Mouse (Mus musculus): Measurements from ENCODE around the gene P3h4. TPM values are rescaled to one million over a fixed set of nuclear protein-coding genes. Genes with fewer than 3 reads are reported as not detected.

P3h4 gene
- polyA plus RNA-seq, 1 experiment from 2014 or later: 68.8 TPM

DNA sequence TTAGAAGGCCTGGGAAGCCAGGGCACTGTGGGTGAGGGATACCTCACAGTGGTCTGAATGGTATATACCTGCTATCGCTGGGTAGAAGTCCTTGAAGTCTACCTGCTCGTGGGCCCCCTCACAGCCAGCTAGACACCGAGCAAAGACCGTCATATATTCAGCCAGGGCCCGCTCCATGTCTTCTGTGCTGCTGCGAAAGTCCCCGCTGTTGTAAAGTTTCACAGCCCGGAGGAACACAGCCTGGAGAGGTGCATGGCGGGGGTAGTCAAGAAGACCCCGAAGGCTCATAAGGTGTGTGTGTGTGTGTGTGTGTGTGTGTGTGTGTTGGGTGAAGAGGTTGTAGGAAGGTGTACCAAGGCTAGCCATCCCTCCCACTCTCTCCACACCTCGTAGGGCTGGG, 1.1 kb downstream of the P3h4 start:
- Histone ChIP-seq H3K4me1 (replicated peaks; ENCODE audit: control insufficient read depth, insufficient read depth, low read length) (peaks cover 38% of the 10 kb centered on the region), H3K4me3 (ENCODE audit: low read length) (peak overlapping the region; percentile 84), H3K27ac (ENCODE audit: low read length) (peak overlapping the region; percentile 97; the same call in 1 of the 2 replicates), H3K36me3 (ENCODE audit: control insufficient read depth, insufficient read depth, low read length) (peaks cover 11% of the 10 kb centered on the region), H3K4me2 (ENCODE audit: low read depth, low read length) (peak overlapping the region; percentile 79), H3K9ac (ENCODE audit: low read length) (peak overlapping the region; percentile 91), H3K27me3 (ENCODE audit: control insufficient read depth, insufficient read depth, low read depth, low read length) (no peaks in the 10 kb centered on the region), H3K9me3 (ENCODE audit: control insufficient read depth, low read length) (no peaks in the 10 kb centered on the region)
- 49% methylated on average over 11 of the region's 11 CpGs for WGBS
- no peak for ATAC-seq (ENCODE audit: low read depth)

DNA sequence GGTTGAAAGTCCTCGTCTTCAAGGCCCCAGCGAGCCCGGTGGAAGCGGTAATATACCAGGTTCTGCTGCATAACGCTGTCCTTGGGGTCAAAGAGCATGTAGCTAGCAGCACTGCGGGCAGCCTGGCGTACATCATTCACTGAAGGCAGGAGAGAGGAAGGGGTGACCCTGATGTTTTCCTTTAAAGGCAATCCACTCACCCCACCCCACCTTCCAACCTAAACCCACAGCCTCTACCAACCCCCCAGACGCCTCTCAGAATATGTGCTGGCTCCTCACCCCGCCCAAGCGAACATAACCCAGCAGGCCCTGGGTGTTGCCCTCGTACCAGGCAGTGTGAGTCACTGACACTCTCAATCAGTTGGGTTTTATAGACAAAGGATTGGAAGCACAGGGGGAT, 2.9 kb downstream of the P3h4 start:
- no peak overlapping the region for H3K27ac ChIP-seq (ENCODE audit: low read length)
- H3K4me3 ChIP-seq (ENCODE audit: low read length): no peak overlapping the region
- H3K4me2 ChIP-seq (ENCODE audit: low read depth, low read length): peak overlapping the region; percentile 79; the same call in 1 of the 2 replicates
- 66% methylated on average over 11 of the region's 11 CpGs for WGBS
- H3K9me3 ChIP-seq (ENCODE audit: control insufficient read depth, low read length): no peaks in the 10 kb centered on the region
- H3K4me1 ChIP-seq (replicated peaks; ENCODE audit: control insufficient read depth, insufficient read depth, low read length): peaks cover 33% of the 10 kb centered on the region
- no peak for ATAC-seq (ENCODE audit: low read depth)
- H3K9ac ChIP-seq (ENCODE audit: low read length): peak overlapping the region; percentile 91
- no peaks in the 10 kb centered on the region for H3K27me3 ChIP-seq (ENCODE audit: control insufficient read depth, insufficient read depth, low read depth, low read length)
- peaks cover 11% of the 10 kb centered on the region for H3K36me3 ChIP-seq (ENCODE audit: control insufficient read depth, insufficient read depth, low read length)

DNA sequence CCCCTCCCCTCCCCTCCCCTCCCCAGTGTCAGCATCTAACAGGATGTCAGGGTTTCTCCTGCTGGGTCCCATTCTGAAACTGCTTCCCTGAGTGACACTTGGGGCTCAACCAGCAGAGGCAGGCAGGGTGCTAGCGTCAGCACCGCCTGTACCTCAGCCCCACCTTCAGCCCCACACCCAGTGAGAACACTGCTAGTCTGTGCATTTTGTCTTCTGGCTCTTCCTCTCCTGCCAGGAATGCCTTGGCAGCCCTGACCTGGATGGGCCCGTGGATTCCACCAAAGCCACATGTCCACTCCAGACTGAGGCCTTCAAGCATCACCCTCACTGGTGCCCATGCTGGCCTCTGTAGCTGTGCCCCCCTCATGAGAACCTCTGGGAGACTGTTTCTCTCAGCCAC, 5.0 kb downstream of the P3h4 start:
- ATAC-seq (ENCODE audit: low read depth): no peak
- 66% methylated on average over 3 of the region's 3 CpGs for WGBS
- H3K9me3 ChIP-seq (ENCODE audit: control insufficient read depth, low read length): no peaks in the 10 kb centered on the region
- H3K36me3 ChIP-seq (ENCODE audit: control insufficient read depth, insufficient read depth, low read length): peaks cover 11% of the 10 kb centered on the region
- H3K4me1 ChIP-seq (replicated peaks; ENCODE audit: control insufficient read depth, insufficient read depth, low read length): peaks cover 26% of the 10 kb centered on the region
- no peak overlapping the region for H3K27ac ChIP-seq (ENCODE audit: low read length)
- no peak overlapping the region for H3K9ac ChIP-seq (ENCODE audit: low read length)
- no peaks in the 10 kb centered on the region for H3K27me3 ChIP-seq (ENCODE audit: control insufficient read depth, insufficient read depth, low read depth, low read length)
- no peak overlapping the region for H3K4me3 ChIP-seq (ENCODE audit: low read length)
- no peak overlapping the region for H3K4me2 ChIP-seq (ENCODE audit: low read depth, low read length)

DNA sequence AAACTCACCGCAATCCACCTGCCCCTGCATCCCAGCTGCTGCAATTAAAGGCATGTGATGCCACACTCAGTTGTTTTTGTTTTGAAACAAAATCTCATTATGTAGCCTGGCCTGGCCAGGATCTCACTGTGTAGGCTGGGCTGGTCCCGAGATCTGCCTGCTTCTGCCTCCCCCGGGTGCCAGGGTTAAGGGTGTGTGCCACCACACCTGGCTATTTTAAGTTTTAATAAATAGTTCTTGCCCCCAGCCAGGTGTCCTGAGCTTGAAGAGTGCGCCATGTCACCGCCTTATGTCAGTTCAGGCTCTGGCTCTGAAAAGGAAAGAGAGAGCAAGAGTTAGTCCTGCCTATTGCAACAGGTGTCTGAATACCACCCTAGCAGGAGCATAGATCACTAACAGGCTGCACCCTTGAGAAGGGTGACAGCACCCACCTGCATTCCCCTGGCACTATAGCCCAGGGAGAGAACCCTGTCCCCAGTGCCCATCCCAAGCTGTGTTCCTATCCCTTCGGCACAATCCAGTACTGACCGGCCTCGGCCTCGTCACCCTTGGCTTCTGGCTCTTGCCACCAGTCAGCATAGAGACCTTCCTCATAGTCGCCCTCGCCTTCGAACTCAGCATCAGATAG, 5.7 kb downstream of the P3h4 start:
- H3K4me1 ChIP-seq (replicated peaks; ENCODE audit: control insufficient read depth, insufficient read depth, low read length): peaks cover 29% of the 10 kb centered on the region
- no peak overlapping the region for H3K4me2 ChIP-seq (ENCODE audit: low read depth, low read length)
- no peak overlapping the region for H3K27ac ChIP-seq (ENCODE audit: low read length)
- no peak overlapping the region for H3K9ac ChIP-seq (ENCODE audit: low read length)
- H3K27me3 ChIP-seq (ENCODE audit: control insufficient read depth, insufficient read depth, low read depth, low read length): no peaks in the 10 kb centered on the region
- peaks cover 11% of the 10 kb centered on the region for H3K36me3 ChIP-seq (ENCODE audit: control insufficient read depth, insufficient read depth, low read length)
- H3K4me3 ChIP-seq (ENCODE audit: low read length): no peak overlapping the region
- 94% methylated on average over 12 of the region's 12 CpGs for WGBS
- H3K9me3 ChIP-seq (ENCODE audit: control insufficient read depth, low read length): no peaks in the 10 kb centered on the region
- no peak for ATAC-seq (ENCODE audit: low read depth)

DNA sequence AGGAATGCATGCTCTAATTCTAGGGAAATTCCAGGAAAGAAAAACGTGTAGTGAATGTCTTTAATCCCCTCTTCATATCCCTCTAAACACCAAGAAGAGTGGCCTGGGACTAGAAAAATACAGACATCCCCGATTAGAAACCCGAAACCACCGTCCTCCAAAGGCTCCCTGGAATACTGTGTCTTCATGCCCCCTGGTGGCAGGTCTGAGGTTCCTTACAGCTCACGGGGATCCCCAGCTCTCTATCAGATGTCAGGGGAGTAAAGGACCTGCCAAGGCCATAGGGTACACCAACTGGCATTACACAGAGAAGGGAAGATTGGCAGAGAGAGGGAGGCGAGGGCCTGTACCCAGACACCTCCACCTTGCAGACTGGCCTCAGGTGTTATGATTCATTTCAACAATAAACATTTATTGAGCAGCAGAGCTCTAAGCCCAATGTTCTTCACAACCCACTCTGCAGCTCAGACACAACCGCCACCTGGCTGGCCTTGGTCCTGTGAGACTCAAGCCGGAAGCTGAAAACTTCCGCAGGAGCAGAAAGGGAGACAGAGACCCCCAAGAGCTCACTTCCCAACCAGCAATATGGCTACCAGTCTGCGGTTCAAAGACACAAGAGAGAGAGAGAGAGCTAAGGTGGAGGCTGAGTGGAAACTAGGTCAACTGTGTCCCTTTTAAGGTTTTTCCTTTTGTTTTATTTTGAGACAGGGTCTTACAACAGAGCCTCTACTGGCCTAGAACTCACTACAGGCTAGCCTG, 6.4 kb downstream of the P3h4 start:
- 36% methylated on average over 10 of the region's 10 CpGs for WGBS
- no peak overlapping the region for H3K9ac ChIP-seq (ENCODE audit: low read length)
- peaks cover 23% of the 10 kb centered on the region for H3K4me1 ChIP-seq (replicated peaks; ENCODE audit: control insufficient read depth, insufficient read depth, low read length)
- peak; percentile 55 for ATAC-seq (ENCODE audit: low read depth)
- no peaks in the 10 kb centered on the region for H3K9me3 ChIP-seq (ENCODE audit: control insufficient read depth, low read length)
- H3K36me3 ChIP-seq (ENCODE audit: control insufficient read depth, insufficient read depth, low read length): peaks cover 11% of the 10 kb centered on the region
- H3K27ac ChIP-seq (ENCODE audit: low read length): no peak overlapping the region
- H3K4me3 ChIP-seq (ENCODE audit: low read length): no peak overlapping the region
- H3K4me2 ChIP-seq (ENCODE audit: low read depth, low read length): no peak overlapping the region
- H3K27me3 ChIP-seq (ENCODE audit: control insufficient read depth, insufficient read depth, low read depth, low read length): no peaks in the 10 kb centered on the region

DNA sequence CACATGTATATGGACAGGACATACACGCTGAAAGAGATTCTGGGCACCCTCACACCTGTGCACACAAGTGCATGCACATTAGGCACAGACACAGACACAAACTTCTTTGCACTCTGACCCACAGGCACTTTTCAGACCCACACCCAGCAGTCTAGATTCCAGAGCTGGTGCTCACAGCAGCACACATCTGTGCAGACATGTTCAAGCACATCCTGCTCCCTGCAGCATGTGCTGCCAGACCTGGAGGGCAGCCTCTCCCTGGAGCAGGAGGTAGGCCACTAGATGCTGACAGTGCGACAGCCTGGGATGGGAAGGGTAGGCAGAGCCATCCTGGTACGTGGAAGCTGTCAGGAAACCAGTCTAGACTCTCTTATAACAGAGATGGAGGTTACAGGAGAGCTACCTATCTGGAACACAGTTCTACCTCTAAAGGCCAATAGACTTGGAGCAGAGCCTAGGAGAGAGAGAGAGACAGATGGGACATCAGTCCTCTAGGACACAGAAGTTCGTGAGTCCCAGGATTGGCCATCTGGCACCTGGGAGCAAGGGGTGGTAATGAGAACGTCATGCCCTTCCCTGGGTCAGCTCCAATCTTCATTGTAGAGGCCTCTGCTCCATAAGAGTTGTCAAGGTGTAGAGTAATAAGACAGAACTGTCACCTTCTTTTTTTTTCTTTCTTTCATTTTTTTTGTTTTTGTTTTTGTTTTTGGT, 7.5 kb downstream of the P3h4 start:
- no peak overlapping the region for H3K4me2 ChIP-seq (ENCODE audit: low read depth, low read length)
- peaks cover 11% of the 10 kb centered on the region for H3K36me3 ChIP-seq (ENCODE audit: control insufficient read depth, insufficient read depth, low read length)
- WGBS: 84% methylated on average over 5 of the region's 5 CpGs
- H3K27ac ChIP-seq (ENCODE audit: low read length): no peak overlapping the region
- H3K4me1 ChIP-seq (replicated peaks; ENCODE audit: control insufficient read depth, insufficient read depth, low read length): peaks cover 20% of the 10 kb centered on the region
- H3K9me3 ChIP-seq (ENCODE audit: control insufficient read depth, low read length): no peaks in the 10 kb centered on the region
- ATAC-seq (ENCODE audit: low read depth): no peak
- no peak overlapping the region for H3K9ac ChIP-seq (ENCODE audit: low read length)
- H3K4me3 ChIP-seq (ENCODE audit: low read length): no peak overlapping the region
- no peaks in the 10 kb centered on the region for H3K27me3 ChIP-seq (ENCODE audit: control insufficient read depth, insufficient read depth, low read depth, low read length)

DNA sequence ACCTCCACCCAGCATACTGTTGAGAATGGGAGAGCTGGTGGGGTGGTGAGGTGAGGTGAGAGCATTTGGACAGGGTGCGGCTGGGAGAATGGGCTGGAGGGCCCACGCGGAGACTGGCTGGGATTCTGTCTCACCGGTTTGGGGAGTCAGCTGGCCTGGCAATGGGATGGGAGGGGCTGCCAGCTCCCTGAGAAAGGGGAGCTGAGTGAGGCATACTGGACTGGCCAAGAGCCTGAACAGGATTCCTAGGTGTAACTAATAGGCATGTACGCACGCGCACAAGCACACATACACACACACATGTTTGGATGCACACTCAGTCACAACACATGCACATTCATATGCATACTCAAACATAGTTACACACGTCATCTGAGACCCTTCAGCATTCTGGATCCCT, 8.4 kb downstream of the P3h4 start:
- no peaks in the 10 kb centered on the region for H3K9me3 ChIP-seq (ENCODE audit: control insufficient read depth, low read length)
- H3K4me2 ChIP-seq (ENCODE audit: low read depth, low read length): no peak overlapping the region
- peaks cover 17% of the 10 kb centered on the region for H3K4me1 ChIP-seq (replicated peaks; ENCODE audit: control insufficient read depth, insufficient read depth, low read length)
- WGBS: 68% methylated on average over 8 of the region's 8 CpGs
- no peak overlapping the region for H3K4me3 ChIP-seq (ENCODE audit: low read length)
- H3K9ac ChIP-seq (ENCODE audit: low read length): no peak overlapping the region
- no peak overlapping the region for H3K27ac ChIP-seq (ENCODE audit: low read length)
- peak; percentile 39 for ATAC-seq (ENCODE audit: low read depth)
- H3K36me3 ChIP-seq (ENCODE audit: control insufficient read depth, insufficient read depth, low read length): peaks cover 11% of the 10 kb centered on the region
- H3K27me3 ChIP-seq (ENCODE audit: control insufficient read depth, insufficient read depth, low read depth, low read length): no peaks in the 10 kb centered on the region

DNA sequence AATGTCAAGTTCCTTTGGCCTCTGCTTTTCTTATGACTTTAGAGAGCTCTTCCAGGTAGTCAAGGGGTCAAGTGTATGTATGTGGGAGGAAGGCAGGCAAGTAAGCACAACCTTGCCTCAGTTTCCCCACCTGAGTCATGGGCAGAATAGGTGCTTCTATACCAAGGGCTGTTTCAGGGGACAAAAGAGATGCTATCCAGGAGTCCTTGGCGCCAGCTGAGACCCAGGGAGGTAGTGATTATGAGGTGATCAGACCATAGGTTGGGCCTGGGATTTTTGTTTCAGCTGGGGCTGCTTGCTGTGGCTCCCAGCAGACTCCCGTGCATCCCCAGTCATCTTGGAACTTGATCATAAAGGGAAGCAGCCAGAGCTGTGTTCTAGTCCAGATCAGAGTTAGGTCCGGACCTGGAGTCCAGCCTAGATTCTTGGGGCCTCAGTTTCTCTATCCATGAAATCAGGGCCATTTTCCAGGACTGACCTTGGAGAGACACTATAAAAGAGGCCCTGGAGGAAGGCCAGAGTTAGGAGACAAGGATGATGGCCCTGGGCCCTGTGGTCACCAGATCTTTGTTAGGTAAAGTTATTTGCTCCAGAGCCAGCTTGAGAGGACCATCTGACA, 10.1 kb downstream of the P3h4 start:
- H3K36me3 ChIP-seq (ENCODE audit: control insufficient read depth, insufficient read depth, low read length): peaks cover 6% of the 10 kb centered on the region; the same call in 1 of the 2 replicates
- H3K4me3 ChIP-seq (ENCODE audit: low read length): no peak overlapping the region
- no peak for ATAC-seq (ENCODE audit: low read depth)
- WGBS: 89% methylated on average over 3 of the region's 3 CpGs
- no peaks in the 10 kb centered on the region for H3K9me3 ChIP-seq (ENCODE audit: control insufficient read depth, low read length)
- no peaks in the 10 kb centered on the region for H3K27me3 ChIP-seq (ENCODE audit: control insufficient read depth, insufficient read depth, low read depth, low read length)
- peaks cover 18% of the 10 kb centered on the region for H3K4me1 ChIP-seq (replicated peaks; ENCODE audit: control insufficient read depth, insufficient read depth, low read length)
- H3K4me2 ChIP-seq (ENCODE audit: low read depth, low read length): no peak overlapping the region
- H3K9ac ChIP-seq (ENCODE audit: low read length): no peak overlapping the region
- peak overlapping the region; percentile 90 for H3K27ac ChIP-seq (ENCODE audit: low read length)
